Mouse (Mus musculus) stomach, embryonic 16.5 days (tissue): ENCODE results near the gene Srprb. TPM values are rescaled to one million over a fixed set of nuclear protein-coding genes. Genes with fewer than 3 reads are reported as not detected.
A peak's percentile ranks its signal among the peaks of the same experiment; 100 is the strongest.

Source experiments
- ATAC-seq: fragments of 200-750 bp; cut with Nextera tagmentation; 2 replicates; pipeline ENCODE4 v1.8.0; 2017; ENCODE audit warnings: moderate number of reproducible peaks, moderate TSS enrichment; ENCODE audit not compliant: insufficient read depth, low FRiP score
- H3K27ac ChIP-seq: fragments of 300-500 bp; sonication (generic); 2 replicates; pipeline ENCODE4 v1.5.1; 2014; ENCODE audit warnings: low read length
- H3K27me3 ChIP-seq: fragments of 300-500 bp; sonication (generic); 2 replicates; pipeline ENCODE4 v1.6.1; 2014; ENCODE audit warnings: low read length, control low read depth, mixed read lengths; ENCODE audit not compliant: control insufficient read depth, insufficient read depth
- H3K36me3 ChIP-seq: fragments of 300-500 bp; sonication (generic); 2 replicates; pipeline ENCODE4 v1.6.1; 2014; ENCODE audit warnings: low read length; ENCODE audit not compliant: control insufficient read depth, insufficient read depth
- H3K4me1 ChIP-seq: fragments of 300-500 bp; sonication (generic); 2 replicates; pipeline ENCODE4 v1.6.1; 2014; ENCODE audit warnings: low read length, control low read depth, mixed read lengths; ENCODE audit not compliant: control insufficient read depth, insufficient read depth
- H3K4me2 ChIP-seq: fragments of 300-500 bp; sonication (generic); 2 replicates; pipeline ENCODE4 v1.6.1; 2014; ENCODE audit warnings: low read depth, low read length, mixed read lengths
- H3K4me3 ChIP-seq: fragments of 300-500 bp; sonication (generic); replicated peaks from 2 replicates; pipeline ENCODE4 v1.5.1; 2014; ENCODE audit warnings: mild to moderate bottlenecking, low read length
- H3K9ac ChIP-seq: fragments of 300-500 bp; sonication (generic); 2 replicates; pipeline ENCODE4 v1.6.1; 2014; ENCODE audit warnings: low read length
- H3K9me3 ChIP-seq: fragments of 300-500 bp; sonication (generic); replicated peaks from 2 replicates; pipeline ENCODE4 v1.6.1; 2016; ENCODE audit warnings: low read length, control low read depth; ENCODE audit not compliant: control insufficient read depth
- WGBS: fragments of 180-500 bp; shearing (Covaris S2); extraction: QIAGEN DNeasy Blood & Tissue Kit; methylation state at CpG from one replicate; pipeline ENCODE4 v1.1.7; 2014; 5-methylcytosine and 5-hydroxymethylcytosine counted together
- polyA plus RNA-seq: library from polyadenylated mRNA; unstranded; fragments of >200 nt; fragmentation: Nextera tagmentation; extraction: Ambion mirVana; gene quantifications from 2 replicates; pipeline ENCODE4 v1.2.1, GENCODE M21; 2015

Gene Srprb
- polyA plus RNA-seq, 1 experiment from 2014 or later, result 52.1 TPM

DNA sequence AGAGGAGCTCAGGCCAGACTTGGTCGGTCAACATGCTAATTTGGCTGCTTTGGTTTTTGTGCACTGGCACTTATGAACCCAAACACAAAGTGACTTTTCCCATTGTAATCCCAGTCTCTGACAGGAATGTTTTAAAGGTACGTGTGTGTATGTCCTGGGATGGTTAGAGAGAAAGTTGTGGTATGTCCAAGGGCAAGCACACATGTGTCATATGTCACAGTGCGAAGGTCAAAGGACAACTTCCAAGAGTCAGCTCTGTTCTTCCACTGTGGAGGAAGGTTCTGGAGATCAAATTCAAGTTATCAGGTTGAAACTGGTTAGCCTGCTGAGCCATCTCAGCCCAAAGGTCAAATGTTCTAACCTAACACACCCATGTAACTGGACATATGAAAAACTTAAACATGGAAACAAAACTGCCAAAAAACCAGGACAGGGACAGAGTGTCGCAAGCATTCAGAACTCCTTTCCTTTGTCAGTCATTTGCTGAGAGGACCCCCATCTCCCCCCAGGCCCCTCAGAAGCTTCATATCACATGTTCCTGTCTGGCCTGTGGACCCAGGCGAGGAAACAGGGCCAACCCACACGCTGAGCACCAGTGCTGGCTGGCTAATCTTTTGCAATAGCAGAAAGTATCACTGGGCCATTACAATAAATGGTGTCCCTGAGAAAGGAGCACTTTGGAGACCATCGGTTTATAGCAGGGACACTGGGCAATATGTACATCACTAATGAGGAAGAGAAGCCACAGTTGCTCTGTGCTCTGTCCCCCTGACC is 30.5 kb upstream of the Srprb start:
- H3K36me3 ChIP-seq, result no peaks in the 10 kb centered on the region
- WGBS, result 86% methylated on average over 7 of the region's 7 CpGs
- no peaks in the 10 kb centered on the region; the same call in 1 of the 2 replicates for H3K27me3 ChIP-seq
- H3K27ac ChIP-seq, result no peak overlapping the region
- no peak for ATAC-seq
- no peaks in the 10 kb centered on the region for H3K9me3 ChIP-seq
- peaks cover 15% of the 10 kb centered on the region for H3K4me1 ChIP-seq
- no peak overlapping the region for H3K9ac ChIP-seq
- H3K4me2 ChIP-seq, result no peak overlapping the region
- no peak overlapping the region for H3K4me3 ChIP-seq

DNA sequence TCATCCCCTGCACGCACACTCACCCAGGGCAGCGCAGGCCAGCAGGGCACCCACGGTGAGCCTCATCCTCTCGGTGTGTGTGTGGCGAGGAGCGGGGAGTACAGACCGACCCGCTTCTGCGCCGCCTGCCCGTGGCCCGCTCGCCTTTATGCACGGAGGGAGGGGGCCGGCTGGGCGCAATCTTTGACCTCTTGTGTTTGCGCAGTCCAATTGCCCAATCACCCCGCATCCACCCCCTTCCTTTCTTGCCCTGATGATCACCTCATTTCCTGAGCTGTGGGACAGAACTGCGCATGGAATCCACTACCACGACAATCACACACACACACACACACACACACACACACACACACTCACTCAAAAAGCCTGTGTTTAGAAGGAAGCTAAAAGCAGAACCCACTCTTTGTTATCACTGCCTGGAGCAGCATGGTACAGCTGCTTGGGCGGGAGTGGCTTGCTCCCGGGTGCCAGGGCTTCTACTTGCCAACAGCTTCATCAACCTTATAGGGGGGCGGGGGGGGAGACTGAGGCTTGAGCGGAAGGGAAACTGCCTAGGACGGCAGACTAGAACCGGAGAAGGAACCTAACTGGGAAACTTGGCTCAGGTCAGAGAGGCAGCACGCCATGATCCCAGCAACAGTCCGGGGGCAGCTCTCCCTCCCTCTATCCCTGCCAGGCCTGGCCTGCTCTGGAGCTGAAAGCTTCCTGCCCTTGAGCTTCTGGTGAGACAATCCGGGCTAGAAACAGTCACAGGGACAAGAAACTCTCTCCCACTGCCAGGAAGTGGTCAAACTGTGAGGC is 28.4 kb upstream of the Srprb start, which contains the start of the genes Gm20425 and Trf:
Gm20425 (minus strand) TSS at position 157 of the 801 bp plus-strand sequence.
Trf (minus strand) TSS at position 294 of the 801 bp plus-strand sequence.
- H3K27me3 ChIP-seq, result no peaks in the 10 kb centered on the region; the same call in 1 of the 2 replicates
- WGBS, result 30% methylated on average over 29 of the region's 29 CpGs
- peak within 1 kb of the TSS; percentile 53 for H3K9ac ChIP-seq
- peak; percentile 73 for ATAC-seq
- H3K36me3 ChIP-seq, result no peaks in the 10 kb centered on the region
- H3K4me1 ChIP-seq, result peaks cover 15% of the 10 kb centered on the region
- H3K27ac ChIP-seq, result peak within 1 kb of the TSS; percentile 64
- H3K9me3 ChIP-seq, result no peaks in the 10 kb centered on the region
- peak within 1 kb of the TSS; percentile 24 for H3K4me3 ChIP-seq
- peak within 1 kb of the TSS; percentile 48 for H3K4me2 ChIP-seq

DNA sequence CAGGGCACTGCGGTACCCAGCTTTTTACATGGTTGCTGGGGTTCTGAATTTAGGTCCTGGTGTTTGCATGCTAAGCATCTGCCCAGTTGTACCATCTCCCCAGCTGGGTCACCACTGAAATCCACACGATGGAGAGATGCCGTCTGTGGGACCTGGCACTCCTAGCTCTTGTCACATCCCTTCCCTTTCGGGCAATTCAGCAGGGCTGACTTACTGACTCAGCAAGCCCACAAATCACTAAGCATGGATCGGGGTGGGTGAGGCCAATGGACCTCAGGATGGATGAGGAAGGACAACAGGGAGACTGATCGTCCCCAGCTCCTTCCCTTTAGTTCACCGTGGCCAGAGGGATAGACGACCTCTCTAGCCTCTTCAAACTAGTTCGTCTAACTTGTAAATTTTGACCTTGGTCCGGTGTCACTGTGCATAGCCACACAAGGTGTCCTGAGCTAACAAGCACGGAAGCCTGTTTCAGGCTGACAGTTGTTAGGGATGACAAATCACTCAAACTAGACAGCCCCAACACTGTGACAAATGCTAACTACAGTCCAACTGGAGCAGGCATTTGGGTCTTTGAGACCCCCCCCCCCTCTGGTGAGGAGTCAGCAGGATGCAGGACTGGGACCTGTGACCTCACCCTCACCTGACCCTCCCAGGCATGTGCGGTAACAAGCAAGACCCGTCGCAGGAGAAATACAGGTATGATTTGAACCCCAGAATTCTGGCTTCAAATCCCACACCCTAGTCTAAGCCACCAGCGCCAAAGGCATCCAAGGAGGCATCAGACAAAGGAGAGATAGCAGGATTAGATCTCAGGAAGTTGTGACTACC is 27.3 kb upstream of the Srprb start:
- Histone ChIP-seq H3K4me1 (peaks cover 9% of the 10 kb centered on the region; the same call in 1 of the 2 replicates), H3K9ac (no peak overlapping the region), H3K4me3 (no peak overlapping the region), H3K4me2 (peak overlapping the region; percentile 48; the same call in 1 of the 2 replicates), H3K36me3 (no peaks in the 10 kb centered on the region), H3K9me3 (no peaks in the 10 kb centered on the region), H3K27ac (no peak overlapping the region), H3K27me3 (no peaks in the 10 kb centered on the region; the same call in 1 of the 2 replicates)
- ATAC-seq, result no peak
- WGBS, result 79% methylated on average over 15 of the region's 15 CpGs

- H3K27ac ChIP-seq, result no peak overlapping the region
- H3K4me2 ChIP-seq, result no peak overlapping the region
- H3K4me1 ChIP-seq, result peaks cover 6% of the 10 kb centered on the region; the same call in 1 of the 2 replicates
- ATAC-seq, result no peak
- no peak overlapping the region for H3K4me3 ChIP-seq
- no peaks in the 10 kb centered on the region for H3K9me3 ChIP-seq
- no peaks in the 10 kb centered on the region; the same call in 1 of the 2 replicates for H3K27me3 ChIP-seq
- WGBS, result 74% methylated on average over 13 of the region's 13 CpGs
- H3K36me3 ChIP-seq, result no peaks in the 10 kb centered on the region
- no peak overlapping the region for H3K9ac ChIP-seq
These were observed 26.6 kb upstream of the Srprb start for GRCm38 (mm10) chr9:103228370-103229003.

GRCm38 (mm10) chr9:103227760-103228159 is 25.8 kb upstream of the Srprb start:
- H3K9ac ChIP-seq, result no peak overlapping the region
- peaks cover 6% of the 10 kb centered on the region; the same call in 1 of the 2 replicates for H3K4me1 ChIP-seq
- no peaks in the 10 kb centered on the region; the same call in 1 of the 2 replicates for H3K27me3 ChIP-seq
- WGBS, result 90% methylated on average over 16 of the region's 16 CpGs
- H3K36me3 ChIP-seq, result no peaks in the 10 kb centered on the region
- no peaks in the 10 kb centered on the region for H3K9me3 ChIP-seq
- ATAC-seq, result no peak
- H3K4me2 ChIP-seq, result no peak overlapping the region
- no peak overlapping the region for H3K4me3 ChIP-seq
- H3K27ac ChIP-seq, result no peak overlapping the region

GRCm38 (mm10) chr9:103226806-103227205 is 24.9 kb upstream of the Srprb start:
- Histone ChIP-seq H3K36me3 (no peaks in the 10 kb centered on the region), H3K4me3 (no peak overlapping the region), H3K4me2 (no peak overlapping the region), H3K9me3 (no peaks in the 10 kb centered on the region), H3K27me3 (no peaks in the 10 kb centered on the region; the same call in 1 of the 2 replicates), H3K4me1 (peaks cover 6% of the 10 kb centered on the region; the same call in 1 of the 2 replicates), H3K9ac (no peak overlapping the region), H3K27ac (no peak overlapping the region)
- no peak for ATAC-seq
- 86% methylated on average over 15 of the region's 15 CpGs for WGBS

- no peak; the same call in 1 of the 2 replicates for ATAC-seq
- H3K4me1 ChIP-seq, result peaks cover 3% of the 10 kb centered on the region; the same call in 1 of the 2 replicates
- 59% methylated on average over 3 of the region's 3 CpGs for WGBS
- H3K9me3 ChIP-seq, result no peaks in the 10 kb centered on the region
- no peak overlapping the region for H3K4me3 ChIP-seq
- no peak overlapping the region for H3K27ac ChIP-seq
- H3K36me3 ChIP-seq, result no peaks in the 10 kb centered on the region
- H3K9ac ChIP-seq, result no peak overlapping the region
- H3K4me2 ChIP-seq, result no peak overlapping the region
- H3K27me3 ChIP-seq, result no peaks in the 10 kb centered on the region; the same call in 1 of the 2 replicates
These were observed 23.5 kb upstream of the Srprb start for GRCm38 (mm10) chr9:103225464-103225863.

DNA sequence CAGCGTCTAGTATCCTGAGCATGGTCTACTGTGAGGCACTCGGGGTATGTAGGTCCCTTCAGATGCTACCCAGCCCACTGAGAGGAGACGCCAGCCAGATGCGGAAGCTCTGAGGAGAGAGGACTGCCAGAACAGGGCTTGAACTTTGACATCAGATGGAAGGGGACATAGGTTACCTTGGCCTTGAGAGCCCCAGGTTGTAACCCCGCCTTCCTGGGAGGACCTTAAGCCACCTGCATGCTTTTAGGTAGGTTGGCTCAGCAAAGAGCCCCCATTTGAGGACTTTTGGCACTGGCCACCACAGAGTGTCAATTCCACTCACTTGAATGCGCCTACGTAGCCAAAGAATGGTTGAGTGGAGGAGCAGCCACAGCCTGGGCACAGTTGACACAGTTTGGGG is 22.8 kb upstream of the Srprb start:
- Histone ChIP-seq H3K36me3 (no peaks in the 10 kb centered on the region), H3K27me3 (no peaks in the 10 kb centered on the region; the same call in 1 of the 2 replicates), H3K4me3 (no peak overlapping the region), H3K9ac (no peak overlapping the region), H3K4me1 (no peaks in the 10 kb centered on the region), H3K9me3 (no peaks in the 10 kb centered on the region), H3K27ac (no peak overlapping the region), H3K4me2 (no peak overlapping the region)
- ATAC-seq, result no peak
- WGBS, result 97% methylated on average over 7 of the region's 7 CpGs
